In genomic region chr16:5222140-5222539, GRCm38 (mm10) we compare ENCODE assay signal across 11 mouse cellular contexts. TPM values are rescaled to one million over a fixed set of nuclear protein-coding genes. Genes with fewer than 3 reads are reported as not detected.
DNase-seq lines count a peak whose midpoint lies in the region; ATAC-seq and TF ChIP-seq lines count a peak whose summit lies in the region.
"Had no signal": no experiment of that assay in that cellular context is flagged by ENCODE, and none has a peak within 500 bp of the region (broad histone marks: within the 10 kb centered on the region; RNA-seq: fewer than 3 reads in every experiment).

AU021092 (minus strand) TSS chr16:5222299.

- no peak within 1 kb of the TSS for H3K27ac ChIP-seq in heart, embryonic 10.5 days
- H3K27ac ChIP-seq in heart, adult 2 months = peak within 1 kb of the TSS; percentile 78

- no peaks in the 10 kb centered on the region for H3K79me2 ChIP-seq in heart, adult 2 months (replicated peaks; ENCODE audit: control insufficient read depth, insufficient read depth, low read length)

- TF ChIP-seq POLR2A in heart, adult 2 months (IDR thresholded peaks at IDR 0.05; ENCODE audit: insufficient read depth, low read depth, low read length) = peak; percentile 50

- TF ChIP-seq CTCF in heart, adult 2 months (IDR thresholded peaks at IDR 0.05) = no peak

- H3K9me3 ChIP-seq in heart, embryonic 10.5 days = no peaks in the 10 kb centered on the region

- peak; percentile 97 for DNase-seq in heart, adult 11 months
- no peak for DNase-seq in heart, embryonic 10.5 days (ENCODE audit: low spot score)
- DNase-seq in 3134 (ENCODE audit: extremely low read depth, insufficient read length, low spot score) = peak; percentile 48
- peak; percentile 43 to 45 for DNase-seq in heart, adult 2 months
- DNase-seq in kidney, postnatal 25 days = peak; percentile 57 to 70
- no peak for DNase-seq in cerebellum, adult 11-12 months
- DNase-seq in right cerebral cortex, postnatal 36 days (ENCODE audit: low spot score in 2 of 2) = no peak
- DNase-seq: spleen, adult 18-20 months had no signal

- H3K4me3 ChIP-seq in heart, embryonic 10.5 days = no peak within 1 kb of the TSS
- H3K4me3 ChIP-seq in heart, adult 2 months = peak within 1 kb of the TSS; percentile 48

- WGBS in heart, embryonic 10.5 days = 68% methylated on average over 6 of the region's 6 CpGs
- 49% methylated on average over 6 of the region's 6 CpGs for WGBS in heart, adult 2 months

- no peaks in the 10 kb centered on the region for H3K27me3 ChIP-seq in heart, embryonic 10.5 days (ENCODE audit: insufficient read depth, poor library complexity, severe bottlenecking)
- no peaks in the 10 kb centered on the region for H3K27me3 ChIP-seq in heart, adult 2 months (ENCODE audit: control insufficient read depth, insufficient read depth, low read length)

- intact Hi-C loops in heart, adult 2 months (cut with DNase I) = no loop called here

- peaks cover 13% of the 10 kb centered on the region for H3K4me1 ChIP-seq in heart, embryonic 10.5 days
- H3K4me1 ChIP-seq in heart, adult 2 months (ENCODE audit: control insufficient read depth, insufficient read depth, low read length) = no peaks in the 10 kb centered on the region; the same call in 1 of the 2 replicates

- H3K9ac ChIP-seq in heart, adult 2 months (ENCODE audit: low read depth, low read length) = no peak within 1 kb of the TSS; the same call in 1 of the 2 replicates

- H3K36me3 ChIP-seq in heart, embryonic 10.5 days = no peaks in the 10 kb centered on the region
- no peaks in the 10 kb centered on the region for H3K36me3 ChIP-seq in heart, adult 2 months (ENCODE audit: control insufficient read depth, insufficient read depth, low read length)

- ATAC-seq in granulocyte monocyte progenitor cell, adult 5-6 weeks (replicated peaks; ENCODE audit: poor library complexity, severe bottlenecking) = no peak
- ATAC-seq: CD4-positive, CD25-positive, alpha-beta regulatory T cell, adult 4 months; intestine, embryonic 16.5 days had no signal

- TF ChIP-seq EP300 in heart, adult 2 months (IDR thresholded peaks at IDR 0.05; ENCODE audit: insufficient read depth, low read depth, low read length) = no peak

RNA-seq across cellular contexts. Expression of gene AU021092, which starts in this region (rescaled TPM):
- 0.99 and 1.2 TPM in 2 replicates for polyA plus RNA-seq in heart, embryonic 10.5 days (2016; fragmentation: Nextera tagmentation; extraction: Ambion mirVana)
- total RNA-seq in heart, adult 2 months (2021) = 10 to 100 TPM; 17.4 to 19.9 TPM
- polyA plus RNA-seq in heart, adult 2 months (2012; rRNA removed) = 12.1 and 12.5 TPM in 2 replicates
- not detected in 2 replicates for total RNA-seq in granulocyte monocyte progenitor cell, adult 5-6 weeks (2014; fragmentation: Nextera tagmentation)
- not detected in 2 replicates for total RNA-seq in granulocyte monocyte progenitor cell, adult 5-6 weeks (2017)
- polyA plus RNA-seq: CD4-positive, CD25-positive, alpha-beta regulatory T cell, adult 4 months had no signal

Comparison
In these comparisons a context has a peak if more than half of its experiments do, and no peak if none do; other contexts are left out.
1. RNA of gene AU021092 (total RNA-seq): 17.4 to 19.9 TPM in heart, adult 2 months; not detected in granulocyte monocyte progenitor cell, adult 5-6 weeks; every median in the first group is over 10 times any median in the second.
2. DNase-seq: peak in heart, adult 11 months (single experiment), 3134 (single experiment), heart, adult 2 months (2 of 2) and kidney, postnatal 25 days (2 of 2); none in heart, embryonic 10.5 days (single experiment), cerebellum, adult 11-12 months (single experiment) and right cerebral cortex, postnatal 36 days (0 of 2).